Mouse (Mus musculus): ENCODE measurements around the gene Atp2c1. TPM values are rescaled to one million over a fixed set of nuclear protein-coding genes. Genes with fewer than 3 reads are reported as not detected.

Gene Atp2c1
- polyA plus RNA-seq (2012; rRNA removed): 95.5 and 108 TPM in 2 replicates

GRCm38 (mm10) chr9:105527219-105527618 is at the start of gene Atp2c1:
Atp2c1 (minus strand) TSS chr9:105527319.

GRCm38 (mm10) chr9:105395218-105395627 is 131.9 kb downstream of the Atp2c1 start, which contains the start of the genes Aste1 and Nek11:
Aste1 (plus strand) TSS chr9:105395392.
Nek11 (minus strand) TSS chr9:105395524.

Other genes starting within 250 kb of the Atp2c1 start
- gene Aste1, start 131.9 kb downstream of the Atp2c1 start, polyA plus RNA-seq (2012; rRNA removed): 9.4 and 11.2 TPM in 2 replicates
- gene Nek11, start 131.8 kb downstream of the Atp2c1 start, polyA plus RNA-seq (2012; rRNA removed): 1.2 TPM in 2 replicates
- 21.0 and 21.3 TPM in 2 replicates for gene Pik3r4, start 115.7 kb upstream of the Atp2c1 start, polyA plus RNA-seq (2012; rRNA removed)

All from central nervous system, embryonic 14 days (tissue).